Mouse (Mus musculus) heart, embryonic 10.5 days (tissue): ENCODE results near the gene Tmem238. TPM values are rescaled to one million over a fixed set of nuclear protein-coding genes. Genes with fewer than 3 reads are reported as not detected.

Source experiments
- DNase-seq: peaks from one replicate; pipeline ENCODE4 v3.0.0-alpha.2; 2017; ENCODE audit warnings: low spot score
- H3K27ac ChIP-seq: fragments of 300-500 bp; sonication (generic); 2 replicates; pipeline ENCODE4 v1.5.1; 2016; ENCODE audit warnings: mild to moderate bottlenecking
- H3K27me3 ChIP-seq: fragments of 300-500 bp; sonication (generic); 2 replicates; pipeline ENCODE4 v1.6.1; 2016; ENCODE audit warnings: mild to moderate bottlenecking; ENCODE audit not compliant: poor library complexity, insufficient read depth, severe bottlenecking
- H3K36me3 ChIP-seq: fragments of 300-500 bp; sonication (generic); 2 replicates; pipeline ENCODE4 v1.6.1; 2016; ENCODE audit warnings: mild to moderate bottlenecking, moderate library complexity
- H3K4me1 ChIP-seq: fragments of 300-500 bp; sonication (generic); 2 replicates; pipeline ENCODE4 v1.6.1; 2016; ENCODE audit warnings: mild to moderate bottlenecking
- H3K4me3 ChIP-seq: fragments of 300-500 bp; sonication (generic); 2 replicates; pipeline ENCODE4 v1.5.1; 2016; ENCODE audit warnings: mild to moderate bottlenecking, moderate library complexity
- H3K9me3 ChIP-seq: fragments of 300-500 bp; sonication (generic); 2 replicates; pipeline ENCODE4 v1.6.1; 2016; ENCODE audit warnings: mild to moderate bottlenecking, moderate library complexity
- WGBS: fragments of 180-500 bp; shearing (Covaris S2); methylation state at CpG from one replicate; pipeline ENCODE4 v1.1.7; 2016; 5-methylcytosine and 5-hydroxymethylcytosine counted together
- polyA plus RNA-seq: library from polyadenylated mRNA; unstranded; fragments of >200 nt; fragmentation: Nextera tagmentation; extraction: Ambion mirVana; gene quantifications from 2 replicates; pipeline ENCODE4 v1.2.1, GENCODE M21; 2016

Tmem238 gene
- polyA plus RNA-seq, 1 experiment from 2014 or later = 6.3 TPM

DNA sequence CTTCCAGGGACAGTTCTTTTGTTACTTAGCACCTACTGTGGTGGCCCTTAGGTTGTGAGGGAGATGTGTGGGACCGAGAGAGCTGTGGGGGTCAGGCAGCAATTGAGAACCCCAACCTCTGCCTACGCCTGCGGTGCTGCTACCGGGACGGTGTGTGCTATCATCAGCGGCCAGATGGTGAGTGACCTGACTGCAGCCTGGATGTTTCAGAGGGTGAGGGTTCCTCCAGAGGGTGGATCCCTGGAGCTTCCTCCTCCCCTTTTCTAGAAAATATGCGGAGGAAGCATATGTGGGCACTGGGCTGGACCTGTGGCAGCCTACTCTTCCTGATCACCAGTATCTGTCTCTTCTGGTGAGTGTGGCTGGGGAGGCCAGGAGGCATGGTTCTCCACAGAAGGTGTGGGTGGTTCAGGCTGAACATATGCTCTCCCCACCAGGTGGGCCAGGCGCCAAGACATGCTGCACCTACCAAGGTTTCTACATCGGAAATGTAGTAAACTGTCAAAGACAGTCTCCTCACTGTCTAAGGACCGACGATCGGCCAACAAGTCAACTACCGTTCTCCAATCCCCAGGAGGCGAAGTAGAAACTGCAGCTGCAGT lies 5.7 kb downstream of the Tmem238 start:
- DNase-seq = no peak
- Histone ChIP-seq H3K27me3 (peaks cover 54% of the 10 kb centered on the region), H3K27ac (no peak overlapping the region), H3K4me3 (no peak overlapping the region), H3K9me3 (no peaks in the 10 kb centered on the region; the same call in 1 of the 2 replicates), H3K4me1 (peaks cover 21% of the 10 kb centered on the region), H3K36me3 (no peaks in the 10 kb centered on the region)
- WGBS = 66% methylated on average over 14 of the region's 14 CpGs

DNA sequence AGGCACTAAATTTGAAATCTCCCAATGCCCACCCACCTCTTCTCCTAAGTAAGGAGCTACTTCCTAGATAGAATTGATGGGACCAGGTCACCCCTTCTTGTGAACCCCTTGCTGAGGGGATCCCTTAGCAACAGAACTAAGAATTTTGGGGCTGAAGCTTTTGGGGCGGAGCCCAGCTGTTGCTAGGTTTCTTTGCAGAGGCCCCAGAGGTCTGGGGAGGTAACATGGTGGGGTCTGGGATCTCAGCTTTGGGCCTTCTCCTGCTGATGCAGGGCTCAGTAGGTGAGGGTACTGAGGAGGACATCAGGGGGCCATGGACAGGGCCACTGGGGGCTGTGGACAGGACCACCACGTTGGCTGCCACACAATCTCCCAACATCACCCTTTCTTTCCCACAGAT lies 6.7 kb downstream of the Tmem238 start, which contains the start of the genes Il11 and Tmem190:
Gene Il11 (minus strand): TSS at position 101 of the 400 bp plus-strand sequence.
Gene Tmem190 (plus strand): TSS at position 179 of the 400 bp plus-strand sequence.
- Histone ChIP-seq H3K4me1 (peaks cover 28% of the 10 kb centered on the region), H3K36me3 (no peaks in the 10 kb centered on the region), H3K27ac (no peak within 1 kb of the TSS), H3K9me3 (no peaks in the 10 kb centered on the region; the same call in 1 of the 2 replicates), H3K27me3 (peaks cover 63% of the 10 kb centered on the region), H3K4me3 (no peak within 1 kb of the TSS)
- WGBS = 70% methylated on average over 2 of the region's 2 CpGs
- DNase-seq = no peak

DNA sequence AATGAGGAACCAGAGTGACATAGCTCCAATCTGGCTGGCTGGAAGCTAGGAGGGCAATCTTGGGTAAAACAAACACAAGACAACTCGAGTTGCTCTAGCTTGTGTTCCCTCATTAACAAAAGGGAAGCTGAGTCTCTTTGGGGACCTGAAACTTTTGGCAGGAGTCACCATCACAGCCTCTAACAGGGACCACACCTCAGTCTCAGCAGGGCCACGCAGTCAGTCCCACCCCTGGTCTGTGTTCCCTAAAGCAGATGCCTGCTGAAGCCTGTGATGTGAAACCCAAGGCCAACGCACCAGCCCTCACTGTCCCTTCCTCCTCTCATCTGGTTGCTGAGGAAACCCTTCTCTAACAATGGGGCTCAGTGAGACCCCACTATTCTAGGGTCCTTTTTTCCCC lies 7.3 kb downstream of the Tmem238 start:
- WGBS = 40% methylated on average over 3 of the region's 3 CpGs
- Histone ChIP-seq H3K27me3 (peaks cover 68% of the 10 kb centered on the region), H3K36me3 (no peaks in the 10 kb centered on the region), H3K4me3 (no peak overlapping the region), H3K27ac (no peak overlapping the region), H3K4me1 (peaks cover 34% of the 10 kb centered on the region), H3K9me3 (no peaks in the 10 kb centered on the region; the same call in 1 of the 2 replicates)
- DNase-seq = no peak

GRCm38 (mm10) chr7:4779921-4780320 lies 9.5 kb downstream of the Tmem238 start:
- no peaks in the 10 kb centered on the region for H3K36me3 ChIP-seq
- peaks cover 90% of the 10 kb centered on the region for H3K27me3 ChIP-seq
- no peak overlapping the region for H3K4me3 ChIP-seq
- 38% methylated on average over 5 of the region's 5 CpGs for WGBS
- H3K27ac ChIP-seq = no peak overlapping the region
- peaks cover 40% of the 10 kb centered on the region for H3K4me1 ChIP-seq
- H3K9me3 ChIP-seq = no peaks in the 10 kb centered on the region; the same call in 1 of the 2 replicates
- no peak for DNase-seq

DNA sequence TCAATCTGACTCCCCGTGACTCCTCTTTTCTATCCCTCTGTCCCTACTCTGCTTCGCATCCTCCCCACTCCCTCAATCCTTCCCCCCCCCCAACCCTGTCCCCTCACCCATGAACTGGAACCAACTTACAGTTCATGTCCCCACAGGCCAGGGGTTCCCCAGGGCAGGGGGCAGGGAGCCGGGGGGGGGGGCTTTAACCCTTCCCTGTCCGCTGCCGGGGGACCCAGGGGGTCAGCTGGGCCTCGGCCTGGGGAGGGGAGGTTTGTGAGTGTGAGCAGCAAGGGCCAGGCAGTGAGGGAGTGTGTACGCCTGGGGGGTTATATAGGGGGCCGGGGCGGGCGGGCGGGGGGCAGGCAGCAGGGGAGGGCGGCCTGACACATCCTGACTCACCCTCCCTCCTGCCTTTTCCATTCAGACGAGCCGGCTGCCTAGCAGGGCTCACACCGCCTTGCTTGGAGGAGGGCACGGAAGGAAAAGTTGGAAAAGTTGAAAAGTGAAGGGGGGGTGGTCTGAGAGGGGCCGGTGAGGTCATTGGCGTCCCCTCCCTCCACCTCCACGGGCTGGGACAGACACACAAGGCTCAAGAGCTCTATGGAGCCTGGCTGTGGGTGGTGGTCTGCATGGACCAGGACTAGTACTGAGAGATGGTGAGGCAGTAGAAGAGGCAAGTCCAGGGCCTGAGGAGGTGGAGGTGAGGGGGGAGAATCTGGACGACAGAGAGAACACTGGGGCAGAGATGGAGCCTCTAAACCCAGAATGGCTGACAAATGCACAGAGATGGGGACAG lies 11.4 kb downstream of the Tmem238 start:
- Histone ChIP-seq H3K4me3 (peak overlapping the region; percentile 24; the same call in 1 of the 2 replicates), H3K27me3 (peaks cover 95% of the 10 kb centered on the region), H3K27ac (no peak overlapping the region), H3K36me3 (no peaks in the 10 kb centered on the region), H3K9me3 (no peaks in the 10 kb centered on the region; the same call in 1 of the 2 replicates), H3K4me1 (peaks cover 40% of the 10 kb centered on the region)
- WGBS = 3% methylated on average over 20 of the region's 20 CpGs
- no peak for DNase-seq

DNA sequence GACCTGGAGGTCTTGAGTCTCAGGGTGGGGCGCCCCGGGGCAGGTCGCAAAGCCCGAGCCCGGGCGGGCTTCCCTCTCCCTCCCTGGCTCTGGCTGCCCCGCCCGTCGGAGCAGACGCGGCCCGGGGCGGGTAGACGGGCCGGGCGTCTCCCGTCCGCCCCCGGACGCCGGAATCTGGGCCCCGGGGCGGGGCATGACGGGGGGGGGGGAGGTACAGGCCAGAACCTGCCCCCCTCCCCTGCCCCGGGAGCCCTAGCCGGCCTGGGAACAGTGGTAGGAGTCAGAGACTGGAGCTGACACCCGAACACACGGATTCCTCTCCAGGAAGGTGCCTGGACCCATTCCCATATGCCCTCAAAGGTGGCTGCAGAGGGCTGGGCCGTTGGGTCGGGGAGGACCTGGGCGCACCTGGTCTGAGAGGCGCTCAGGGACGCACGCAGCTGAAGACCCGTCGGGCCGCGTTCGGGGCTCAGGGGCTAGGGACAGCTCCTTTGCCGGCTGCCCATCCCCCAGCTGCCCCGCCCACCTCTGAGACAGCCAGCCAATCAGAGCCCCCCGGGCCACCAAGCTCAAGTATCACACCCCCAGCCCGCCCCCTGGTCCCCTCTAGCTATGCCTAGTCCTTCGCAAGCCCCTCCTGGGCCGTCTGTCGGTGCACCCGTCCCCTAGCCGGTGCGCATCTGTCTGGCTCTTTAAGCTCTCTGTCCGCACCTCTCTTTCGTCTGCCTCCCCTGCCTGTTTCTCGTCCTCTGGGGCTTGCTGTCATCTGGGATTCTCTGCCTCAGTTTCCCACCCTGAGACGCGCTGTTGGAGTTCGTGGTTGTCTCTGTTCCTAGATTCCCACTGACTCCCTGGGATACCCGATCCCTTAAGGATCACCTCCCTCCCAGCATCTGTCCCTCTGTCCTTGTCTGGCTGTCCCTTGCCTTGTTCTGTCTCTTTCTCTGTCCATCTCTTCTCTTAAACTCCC lies 12.3 kb downstream of the Tmem238 start:
- WGBS = under 1% methylated on average over 30 of the region's 56 CpGs
- Histone ChIP-seq H3K4me3 (peak overlapping the region; percentile 52), H3K27ac (peak overlapping the region; percentile 56; the same call in 1 of the 2 replicates), H3K9me3 (no peaks in the 10 kb centered on the region; the same call in 1 of the 2 replicates), H3K36me3 (no peaks in the 10 kb centered on the region), H3K27me3 (peaks cover 86% of the 10 kb centered on the region), H3K4me1 (peaks cover 37% of the 10 kb centered on the region)
- peak; percentile 85 for DNase-seq

DNA sequence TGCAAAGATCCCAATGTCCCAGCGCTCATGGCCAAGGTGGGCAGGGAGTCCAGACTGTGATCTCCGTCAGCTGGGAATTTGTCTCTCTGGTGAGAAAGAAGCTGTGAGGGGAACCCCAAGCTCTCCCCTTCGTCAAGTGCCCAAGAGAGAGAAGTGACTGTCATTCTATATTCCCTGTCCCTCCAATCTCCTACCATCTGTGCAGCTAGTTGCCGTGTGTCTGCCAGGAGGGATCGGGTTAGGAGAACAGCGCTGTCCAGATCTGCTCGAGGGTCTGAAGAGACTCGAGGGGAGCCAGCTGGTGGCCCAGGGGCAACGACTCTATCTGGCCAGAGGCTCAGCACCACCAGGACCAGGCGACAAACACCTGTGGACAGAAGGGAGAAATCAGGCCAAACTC lies 13.3 kb downstream of the Tmem238 start:
- WGBS = 49% methylated on average over 10 of the region's 10 CpGs
- Histone ChIP-seq H3K4me1 (peaks cover 31% of the 10 kb centered on the region), H3K36me3 (no peaks in the 10 kb centered on the region), H3K27me3 (peaks cover 80% of the 10 kb centered on the region), H3K27ac (no peak overlapping the region), H3K9me3 (no peaks in the 10 kb centered on the region; the same call in 1 of the 2 replicates), H3K4me3 (no peak overlapping the region)
- DNase-seq = no peak

- 65% methylated on average over 3 of the region's 5 CpGs for WGBS
- Histone ChIP-seq H3K9me3 (no peaks in the 10 kb centered on the region), H3K36me3 (no peaks in the 10 kb centered on the region), H3K4me1 (no peaks in the 10 kb centered on the region), H3K27me3 (peaks cover 36% of the 10 kb centered on the region), H3K27ac (no peak within 1 kb of the TSS), H3K4me3 (no peak within 1 kb of the TSS)
- no peak for DNase-seq
Observed at GRCm38 (mm10) chr7:4771202-4771601, 18.3 kb downstream of the Tmem238 start, which contains the start of gene Fam71e2. Gene Fam71e2, minus strand, starts transcription at chr7:4771302.

- Histone ChIP-seq H3K4me1 (0 out of 2 replicates have a peak, but pooled peaks cover 3% of the 10 kb centered on the region), H3K4me3 (no peak overlapping the region), H3K27ac (no peak overlapping the region), H3K9me3 (no peaks in the 10 kb centered on the region), H3K36me3 (no peaks in the 10 kb centered on the region), H3K27me3 (peaks cover 2% of the 10 kb centered on the region; the same call in 1 of the 2 replicates)
- WGBS = 31% methylated on average over 4 of the region's 4 CpGs
- DNase-seq = no peak
Observed at GRCm38 (mm10) chr7:4764946-4765710, 24.3 kb downstream of the Tmem238 start.

DNA sequence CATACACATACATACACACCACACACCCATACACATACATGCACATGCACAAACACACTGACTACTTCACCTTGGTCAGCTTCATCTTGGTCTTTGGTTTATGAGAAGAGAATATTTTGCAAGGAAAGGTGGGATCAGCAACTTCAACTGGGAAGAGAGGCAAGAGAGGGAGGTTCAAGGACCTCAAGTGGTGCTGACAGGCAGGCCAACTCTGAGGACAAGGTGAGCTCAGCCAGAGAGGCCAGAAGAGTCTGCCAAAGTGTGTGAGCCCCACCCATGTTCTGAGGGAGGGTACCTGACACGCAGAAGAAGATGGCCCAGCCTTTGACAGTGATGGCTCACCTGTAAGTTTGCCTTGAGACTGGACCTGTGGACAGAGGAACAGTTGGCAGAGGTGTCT lies 29.8 kb downstream of the Tmem238 start:
- Histone ChIP-seq H3K9me3 (no peaks in the 10 kb centered on the region), H3K27ac (no peak overlapping the region), H3K4me3 (no peak overlapping the region), H3K27me3 (no peaks in the 10 kb centered on the region), H3K36me3 (no peaks in the 10 kb centered on the region), H3K4me1 (no peaks in the 10 kb centered on the region)
- WGBS = 21% methylated on average over 1 of the region's 1 CpGs
- no peak for DNase-seq

DNA sequence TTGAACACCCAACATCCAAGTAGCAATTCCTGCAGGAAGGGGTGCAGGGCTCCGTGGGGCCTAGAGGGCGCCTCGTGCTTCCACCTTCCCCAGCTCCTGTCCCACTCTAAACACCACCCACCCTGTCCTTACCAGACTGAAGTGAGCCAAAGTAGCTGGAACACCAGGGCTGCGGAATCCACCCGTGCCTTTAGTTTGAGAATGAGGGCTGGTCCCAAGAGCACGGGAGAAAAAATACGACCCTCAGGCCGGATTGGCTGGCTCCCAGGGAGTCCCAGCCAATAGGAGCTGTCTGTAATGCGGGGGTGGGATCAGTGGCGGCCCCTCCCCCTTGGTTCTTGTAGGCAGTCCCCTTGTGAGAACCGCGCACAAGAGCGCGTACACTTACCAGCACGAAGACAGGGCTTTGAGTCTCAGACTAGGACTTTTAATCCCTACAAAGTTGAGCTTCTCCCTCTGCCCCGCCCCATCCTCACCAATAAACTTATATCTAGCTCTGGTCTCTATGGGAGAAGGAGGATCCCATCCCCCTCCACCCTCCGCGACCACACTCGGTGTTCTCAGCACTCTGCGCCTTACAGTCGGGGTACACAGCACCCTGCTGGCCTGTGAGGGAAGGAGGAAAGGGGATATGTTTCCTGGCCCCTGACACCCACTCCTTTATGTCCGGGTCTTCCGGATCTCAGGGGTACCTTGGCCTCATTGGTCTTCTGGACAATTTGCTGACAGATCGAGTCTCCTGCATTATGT lies 36.5 kb downstream of the Tmem238 start, which contains the start of gene Cox6b2:
Gene Cox6b2 (minus strand): TSS at position 274 of the 750 bp plus-strand sequence.
- peak within 1 kb of the TSS; percentile 83 for H3K27ac ChIP-seq
- H3K9me3 ChIP-seq = no peaks in the 10 kb centered on the region
- no peaks in the 10 kb centered on the region for H3K36me3 ChIP-seq
- H3K4me3 ChIP-seq = peak within 1 kb of the TSS; percentile 61
- DNase-seq = peak; percentile 96
- 4% methylated on average over 24 of the region's 24 CpGs for WGBS
- 0 out of 2 replicates have a peak, but pooled peaks cover 8% of the 10 kb centered on the region for H3K27me3 ChIP-seq
- peaks cover 20% of the 10 kb centered on the region for H3K4me1 ChIP-seq
